Mouse (Mus musculus) heart, embryonic 15.5 days (tissue): ENCODE measurements around the gene Hcn2. TPM values are rescaled to one million over a fixed set of nuclear protein-coding genes. Genes with fewer than 3 reads are reported as not detected.

Source experiments
- ATAC-seq: fragments of 200-750 bp; cut with Nextera tagmentation; replicated peaks from 2 replicates; pipeline ENCODE4 v1.8.0; 2017; ENCODE audit warnings: low read depth, moderate TSS enrichment; ENCODE audit not compliant: insufficient number of reproducible peaks, insufficient read depth, low FRiP score
- H3K27ac ChIP-seq: fragments of 300-500 bp; sonication (generic); 2 replicates; pipeline ENCODE4 v1.5.1; 2015; ENCODE audit warnings: mild to moderate bottlenecking, inconsistent platforms
- H3K27me3 ChIP-seq: fragments of 300-500 bp; sonication (generic); 2 replicates; pipeline ENCODE4 v1.6.1; 2015; ENCODE audit warnings: inconsistent platforms
- H3K36me3 ChIP-seq: fragments of 300-500 bp; sonication (generic); 2 replicates; pipeline ENCODE4 v1.6.1; 2015; ENCODE audit warnings: mild to moderate bottlenecking, inconsistent platforms
- H3K4me1 ChIP-seq: fragments of 300-500 bp; sonication (generic); replicated peaks from 2 replicates; pipeline ENCODE4 v1.6.1; 2015; ENCODE audit warnings: inconsistent platforms
- H3K4me2 ChIP-seq: fragments of 300-500 bp; sonication (generic); 2 replicates; pipeline ENCODE4 v1.6.1; 2015; ENCODE audit warnings: inconsistent platforms, mild to moderate bottlenecking, moderate library complexity
- H3K4me3 ChIP-seq: fragments of 300-500 bp; sonication (generic); 2 replicates; pipeline ENCODE4 v1.5.1; 2015; ENCODE audit warnings: mild to moderate bottlenecking, inconsistent platforms
- H3K9ac ChIP-seq: fragments of 300-500 bp; sonication (generic); 2 replicates; pipeline ENCODE4 v1.6.1; 2015; ENCODE audit warnings: mild to moderate bottlenecking, inconsistent platforms
- H3K9me3 ChIP-seq: fragments of 300-500 bp; sonication (generic); replicated peaks from 2 replicates; pipeline ENCODE4 v1.6.1; 2016; ENCODE audit warnings: inconsistent platforms
- WGBS: fragments of 180-500 bp; shearing (Covaris S2); methylation state at CpG from one replicate; pipeline ENCODE4 v1.1.7; 2015; ENCODE audit warnings: mixed read lengths; 5-methylcytosine and 5-hydroxymethylcytosine counted together
- polyA plus RNA-seq: library from polyadenylated mRNA; unstranded; fragments of >200 nt; fragmentation: Nextera tagmentation; extraction: Ambion mirVana; gene quantifications from 2 replicates; pipeline ENCODE4 v1.2.1, GENCODE M21; 2015

The Hcn2 gene
- polyA plus RNA-seq, 1 experiment from 2014 or later: 0.08 TPM

GRCm38 (mm10) chr10:79680606-79681495 is 35.6 kb upstream of the Hcn2 start:
- ATAC-seq: no peak
- Histone ChIP-seq H3K9me3 (no peaks in the 10 kb centered on the region), H3K27me3 (no peaks in the 10 kb centered on the region), H3K36me3 (peaks cover 13% of the 10 kb centered on the region), H3K4me3 (peak overlapping the region; percentile 87), H3K4me1 (peaks cover 41% of the 10 kb centered on the region), H3K4me2 (peak overlapping the region; percentile 65), H3K9ac (peak overlapping the region; percentile 35), H3K27ac (peak overlapping the region; percentile 89)
- WGBS: 31% methylated on average over 11 of the region's 11 CpGs

GRCm38 (mm10) chr10:79681591-79682245 is 34.7 kb upstream of the Hcn2 start, which contains the start of gene Cdc34:
Gene Cdc34, plus strand, starts transcription at chr10:79682195.
- Histone ChIP-seq H3K36me3 (peaks cover 22% of the 10 kb centered on the region), H3K4me2 (peak within 1 kb of the TSS; percentile 84), H3K4me3 (peak within 1 kb of the TSS; percentile 87), H3K4me1 (peaks cover 40% of the 10 kb centered on the region), H3K27me3 (no peaks in the 10 kb centered on the region), H3K27ac (peak within 1 kb of the TSS; percentile 89), H3K9ac (peak within 1 kb of the TSS; percentile 87), H3K9me3 (no peaks in the 10 kb centered on the region)
- peak; percentile 92 for ATAC-seq
- WGBS: under 1% methylated on average over 83 of the region's 84 CpGs

- ATAC-seq: no peak
- Histone ChIP-seq H3K9me3 (no peaks in the 10 kb centered on the region), H3K27ac (peak overlapping the region; percentile 89), H3K4me3 (peak overlapping the region; percentile 87), H3K36me3 (peaks cover 29% of the 10 kb centered on the region), H3K4me1 (peaks cover 44% of the 10 kb centered on the region), H3K4me2 (peak overlapping the region; percentile 84), H3K27me3 (no peaks in the 10 kb centered on the region), H3K9ac (peak overlapping the region; percentile 87)
- WGBS: under 1% methylated on average over 10 of the region's 10 CpGs
Observed at GRCm38 (mm10) chr10:79682551-79682915, 33.9 kb upstream of the Hcn2 start.

- H3K9me3 ChIP-seq: no peaks in the 10 kb centered on the region
- H3K4me2 ChIP-seq: peak overlapping the region; percentile 84
- H3K9ac ChIP-seq: peak overlapping the region; percentile 87
- WGBS: 3% methylated on average over 10 of the region's 10 CpGs
- no peak for ATAC-seq
- H3K4me3 ChIP-seq: peak overlapping the region; percentile 87
- H3K36me3 ChIP-seq: peaks cover 34% of the 10 kb centered on the region
- H3K27ac ChIP-seq: peak overlapping the region; percentile 89
- no peaks in the 10 kb centered on the region for H3K27me3 ChIP-seq
- peaks cover 44% of the 10 kb centered on the region for H3K4me1 ChIP-seq
Observed at GRCm38 (mm10) chr10:79682916-79683582, 33.4 kb upstream of the Hcn2 start.

- H3K9me3 ChIP-seq: no peaks in the 10 kb centered on the region
- ATAC-seq: no peak
- peaks cover 44% of the 10 kb centered on the region for H3K36me3 ChIP-seq
- peak overlapping the region; percentile 84 for H3K4me2 ChIP-seq
- 71% methylated on average over 6 of the region's 6 CpGs for WGBS
- peak overlapping the region; percentile 87 for H3K9ac ChIP-seq
- no peaks in the 10 kb centered on the region for H3K27me3 ChIP-seq
- peak overlapping the region; percentile 89 for H3K27ac ChIP-seq
- H3K4me1 ChIP-seq: peaks cover 44% of the 10 kb centered on the region
- peak overlapping the region; percentile 87 for H3K4me3 ChIP-seq
Observed at GRCm38 (mm10) chr10:79683726-79684640, 32.5 kb upstream of the Hcn2 start.

GRCm38 (mm10) chr10:79684770-79685600 is 31.4 kb upstream of the Hcn2 start:
- Histone ChIP-seq H3K9me3 (no peaks in the 10 kb centered on the region), H3K36me3 (peaks cover 47% of the 10 kb centered on the region), H3K9ac (peak overlapping the region; percentile 87; the same call in 1 of the 2 replicates), H3K27ac (peak overlapping the region; percentile 23; the same call in 1 of the 2 replicates), H3K4me2 (0 out of 2 replicates have a peak overlapping the region, but pooled peaks have one; percentile 84), H3K4me3 (no peak overlapping the region), H3K27me3 (no peaks in the 10 kb centered on the region), H3K4me1 (peaks cover 44% of the 10 kb centered on the region)
- 91% methylated on average over 25 of the region's 25 CpGs for WGBS
- ATAC-seq: no peak

GRCm38 (mm10) chr10:79686219-79686618 is 30.2 kb upstream of the Hcn2 start:
- H3K4me2 ChIP-seq: 0 out of 2 replicates have a peak overlapping the region, but pooled peaks have one; percentile 1
- H3K9ac ChIP-seq: no peak overlapping the region
- H3K27ac ChIP-seq: peak overlapping the region; percentile 69
- peaks cover 39% of the 10 kb centered on the region for H3K4me1 ChIP-seq
- H3K27me3 ChIP-seq: no peaks in the 10 kb centered on the region
- 65% methylated on average over 2 of the region's 2 CpGs for WGBS
- H3K36me3 ChIP-seq: peaks cover 47% of the 10 kb centered on the region
- ATAC-seq: no peak
- no peak overlapping the region for H3K4me3 ChIP-seq
- no peaks in the 10 kb centered on the region for H3K9me3 ChIP-seq

- Histone ChIP-seq H3K9ac (no peak overlapping the region), H3K36me3 (peaks cover 47% of the 10 kb centered on the region), H3K27me3 (no peaks in the 10 kb centered on the region), H3K27ac (peak overlapping the region; percentile 69), H3K9me3 (no peaks in the 10 kb centered on the region), H3K4me3 (no peak overlapping the region), H3K4me1 (peaks cover 39% of the 10 kb centered on the region), H3K4me2 (0 out of 2 replicates have a peak overlapping the region, but pooled peaks have one; percentile 1)
- WGBS: 61% methylated on average over 1 of the region's 1 CpGs
- peak; percentile 7; the same call in 1 of the 2 replicates for ATAC-seq
Observed at GRCm38 (mm10) chr10:79686691-79687090, 29.7 kb upstream of the Hcn2 start.

GRCm38 (mm10) chr10:79687513-79687912 is 28.9 kb upstream of the Hcn2 start:
- Histone ChIP-seq H3K4me2 (no peak overlapping the region), H3K9ac (no peak overlapping the region), H3K27me3 (no peaks in the 10 kb centered on the region), H3K4me1 (peaks cover 39% of the 10 kb centered on the region), H3K4me3 (no peak overlapping the region), H3K27ac (peak overlapping the region; percentile 69; the same call in 1 of the 2 replicates), H3K9me3 (no peaks in the 10 kb centered on the region), H3K36me3 (peaks cover 47% of the 10 kb centered on the region)
- 97% methylated on average over 6 of the region's 6 CpGs for WGBS
- no peak for ATAC-seq

- Histone ChIP-seq H3K4me2 (no peak within 1 kb of the TSS), H3K27me3 (no peaks in the 10 kb centered on the region), H3K4me3 (no peak within 1 kb of the TSS), H3K9ac (no peak within 1 kb of the TSS), H3K9me3 (no peaks in the 10 kb centered on the region), H3K4me1 (peaks cover 31% of the 10 kb centered on the region), H3K27ac (no peak within 1 kb of the TSS), H3K36me3 (peaks cover 47% of the 10 kb centered on the region)
- ATAC-seq: no peak
- 79% methylated on average over 4 of the region's 4 CpGs for WGBS
Observed at GRCm38 (mm10) chr10:79688720-79689119, 27.7 kb upstream of the Hcn2 start, which contains the start of gene Gzmm. Gene Gzmm, plus strand, starts transcription at chr10:79689020.
